Mouse (Mus musculus) thymus, adult 2 months (tissue): ENCODE results near the gene Myo18b.

Source experiments
- CTCF ChIP-seq: fragments of 200-500 bp; IDR thresholded peaks from 2 replicates; pipeline ENCODE4 v1.5.1; 2012; ENCODE audit warnings: mild to moderate bottlenecking, control low read depth, low read length, moderate library complexity, borderline replicate concordance; ENCODE audit not compliant: control insufficient read depth, poor library complexity, insufficient read depth; ENCODE audit errors: extremely low read depth
- POLR2A ChIP-seq: fragments of 200-500 bp; IDR thresholded peaks from 2 replicates; pipeline ENCODE4 v1.6.1; 2012; ENCODE audit warnings: mild to moderate bottlenecking, low read length, control low read depth, moderate library complexity; ENCODE audit not compliant: control insufficient read depth, poor library complexity, insufficient read depth; ENCODE audit errors: extremely low read depth

- TF ChIP-seq CTCF, result no peak
- TF ChIP-seq POLR2A, result no peak
These were observed 107.7 kb downstream of the Myo18b start for GRCm38 (mm10) chr5:112788441-112788840.
